Mouse (Mus musculus) MEL (cell line): ENCODE results near the gene Erc2. TPM values are rescaled to one million over a fixed set of nuclear protein-coding genes. Genes with fewer than 3 reads are reported as not detected.

ENCODE experiments used
- DNase-seq: peaks from one replicate; pipeline ENCODE4 v3.0.0; 2011; ENCODE audit warnings: low read depth, low spot score
- H3K27ac ChIP-seq: 2 replicates; pipeline ENCODE4 v1.5.1; 2012; ENCODE audit warnings: low read depth, mild to moderate bottlenecking, control low read depth, low read length, moderate library complexity; ENCODE audit not compliant: control insufficient read depth
- H3K27me3 ChIP-seq, 2 experiments: fragments of 150-350 bp in 1 of 2; sonication (generic) in 1 of 2; 2 replicates each; pipeline ENCODE4 v1.6.1; 2012; ENCODE audit warnings: low read length in 2 of 2, mild to moderate bottlenecking in 2 of 2, improper control_type of control experiment in 1 of 2, moderate library complexity in 1 of 2; ENCODE audit not compliant: insufficient read depth in 2 of 2, control insufficient read depth in 1 of 2
- H3K36me3 ChIP-seq, 2 experiments: 2 replicates each; pipeline ENCODE4 v1.6.1; 2012 to 2014; ENCODE audit warnings: low read length in 2 of 2, improper control_type of control experiment in 1 of 2, inconsistent platforms in 1 of 2, mild to moderate bottlenecking in 1 of 2; ENCODE audit not compliant: insufficient read depth in 2 of 2, control insufficient read depth in 1 of 2
- H3K4me1 ChIP-seq, 2 experiments: fragments of 150-350 bp in 1 of 2; sonication (generic) in 1 of 2; 2 replicates each; pipeline ENCODE4 v1.6.1; 2012; ENCODE audit warnings: low read length in 2 of 2, improper control_type of control experiment in 1 of 2, mild to moderate bottlenecking in 1 of 2; ENCODE audit not compliant: insufficient read depth in 2 of 2, control insufficient read depth in 1 of 2
- H3K4me3 ChIP-seq, 2 experiments: fragments of 150-350 bp in 1 of 2; sonication (generic) in 1 of 2; 2 replicates each; pipeline ENCODE4 v1.5.1; 2012; ENCODE audit warnings: low read depth in 2 of 2, low read length in 2 of 2, mild to moderate bottlenecking in 2 of 2, moderate library complexity in 2 of 2, control low read depth in 1 of 2, improper control_type of control experiment in 1 of 2; ENCODE audit not compliant: control insufficient read depth in 1 of 2, insufficient read depth in 1 of 2
- H3K79me2 ChIP-seq: 2 replicates; pipeline ENCODE4 v1.6.1; 2012; ENCODE audit warnings: mild to moderate bottlenecking, low read length, moderate library complexity; ENCODE audit not compliant: control insufficient read depth, poor library complexity, insufficient read depth
- H3K9ac ChIP-seq: 2 replicates; pipeline ENCODE4 v1.6.1; 2012; ENCODE audit warnings: low read depth, mild to moderate bottlenecking, control low read depth, low read length, moderate library complexity; ENCODE audit not compliant: control insufficient read depth, poor library complexity, severe bottlenecking
- H3K9me3 ChIP-seq: fragments of 150-350 bp; sonication (generic); replicated peaks from 2 replicates; pipeline ENCODE4 v1.6.1; 2012; ENCODE audit warnings: mild to moderate bottlenecking, low read length, improper control_type of control experiment, moderate library complexity; ENCODE audit not compliant: insufficient read depth
- BHLHE40 ChIP-seq: IDR thresholded peaks from 2 replicates; pipeline ENCODE4 v1.6.1; 2012; ENCODE audit warnings: low read depth, mild to moderate bottlenecking, inconsistent platforms, low read length, improper control_type of control experiment, borderline replicate concordance
- CHD1 ChIP-seq: IDR thresholded peaks from 2 replicates; pipeline ENCODE4 v1.6.1; 2012; ENCODE audit warnings: low read depth, mild to moderate bottlenecking, inconsistent platforms, low read length, improper control_type of control experiment
- CHD2 ChIP-seq: IDR thresholded peaks from 2 replicates; pipeline ENCODE4 v1.6.1; 2011; ENCODE audit warnings: low read length, improper control_type of control experiment
- CTCF ChIP-seq, 3 experiments: IDR thresholded peaks in 2 of 3; conservative IDR thresholded peaks in 1 of 3; 2 replicates each; pipeline ENCODE4 v1.5.1; 2011 to 2012; ENCODE audit warnings: low read length in 3 of 3, low read depth in 2 of 3, mild to moderate bottlenecking in 2 of 3, improper control_type of control experiment in 1 of 3, inconsistent platforms in 1 of 3, mixed read lengths in 1 of 3, moderate library complexity in 1 of 3; ENCODE audit not compliant: control insufficient read depth in 1 of 3, insufficient read depth in 1 of 3, poor library complexity in 1 of 3, severe bottlenecking in 1 of 3
- E2F4 ChIP-seq: IDR thresholded peaks from 2 replicates; pipeline ENCODE4 v1.6.1; 2011; ENCODE audit warnings: low read depth, low read length, improper control_type of control experiment, borderline replicate concordance
- ELF1 ChIP-seq: IDR thresholded peaks from 2 replicates; pipeline ENCODE4 v1.6.1; 2014; ENCODE audit warnings: low read depth, mild to moderate bottlenecking, inconsistent platforms, low read length, improper control_type of control experiment, moderate library complexity
- GATA1 ChIP-seq: IDR thresholded peaks from 2 replicates; pipeline ENCODE4 v1.6.1; 2011; ENCODE audit warnings: low read depth, low read length, improper control_type of control experiment
- MAX ChIP-seq: IDR thresholded peaks from 2 replicates; pipeline ENCODE4 v1.6.1; 2011; ENCODE audit warnings: low read length, improper control_type of control experiment
- MAZ ChIP-seq: IDR thresholded peaks from 2 replicates; pipeline ENCODE4 v1.6.1; 2012; ENCODE audit warnings: low read depth, mild to moderate bottlenecking, inconsistent platforms, low read length, improper control_type of control experiment
- MEF2A ChIP-seq: IDR thresholded peaks from 2 replicates; pipeline ENCODE4 v1.6.1; 2014; ENCODE audit warnings: low read depth, mild to moderate bottlenecking, inconsistent platforms, low read length, improper control_type of control experiment; ENCODE audit not compliant: poor library complexity, insufficient replicate concordance, severe bottlenecking; ENCODE audit errors: extremely low read depth
- MXI1 ChIP-seq: IDR thresholded peaks from 2 replicates; pipeline ENCODE4 v1.6.1; 2011; ENCODE audit warnings: mild to moderate bottlenecking, low read depth, low read length, improper control_type of control experiment
- MYC ChIP-seq: IDR thresholded peaks from 2 replicates; pipeline ENCODE4 v1.6.1; 2011; ENCODE audit warnings: low read depth, mild to moderate bottlenecking, low read length, improper control_type of control experiment, moderate library complexity
- NRF1 ChIP-seq: IDR thresholded peaks from 2 replicates; pipeline ENCODE4 v1.6.1; 2014; ENCODE audit warnings: low read depth, mild to moderate bottlenecking, inconsistent platforms, low read length, improper control_type of control experiment, moderate library complexity; ENCODE audit not compliant: poor library complexity, insufficient read depth, severe bottlenecking
- POLR2A ChIP-seq, 2 experiments: IDR thresholded peaks; 2 replicates each; pipeline ENCODE4 v1.6.1; 2011 to 2012; ENCODE audit warnings: low read length in 2 of 2, mild to moderate bottlenecking in 2 of 2, control low read depth in 1 of 2, improper control_type of control experiment in 1 of 2, low read depth in 1 of 2, moderate library complexity in 1 of 2; ENCODE audit not compliant: control insufficient read depth in 1 of 2, insufficient read depth in 1 of 2, poor library complexity in 1 of 2
- POLR2AphosphoS2 ChIP-seq: IDR thresholded peaks from 2 replicates; pipeline ENCODE4 v1.6.1; 2011; ENCODE audit warnings: low read length, improper control_type of control experiment
- RCOR1 ChIP-seq: IDR thresholded peaks from 2 replicates; pipeline ENCODE4 v1.6.1; 2012; ENCODE audit warnings: low read depth, mild to moderate bottlenecking, inconsistent platforms, low read length, improper control_type of control experiment
- SMC3 ChIP-seq: IDR thresholded peaks from 2 replicates; pipeline ENCODE4 v1.6.1; 2011; ENCODE audit warnings: low read depth, low read length, improper control_type of control experiment
- TBP ChIP-seq: IDR thresholded peaks from 2 replicates; pipeline ENCODE4 v1.8.0; 2011; ENCODE audit warnings: low read depth, low read length, improper control_type of control experiment
- TCF12 ChIP-seq: IDR thresholded peaks from 2 replicates; pipeline ENCODE4 v1.6.1; 2014; ENCODE audit warnings: low read depth, mild to moderate bottlenecking, inconsistent platforms, low read length, improper control_type of control experiment, moderate library complexity
- USF2 ChIP-seq, 2 experiments: IDR thresholded peaks; 2 replicates each; pipeline ENCODE4 v1.6.1; 2011 to 2012; ENCODE audit warnings: improper control_type of control experiment in 2 of 2, low read length in 2 of 2, borderline replicate concordance in 1 of 2, inconsistent platforms in 1 of 2, low read depth in 1 of 2, mild to moderate bottlenecking in 1 of 2; ENCODE audit not compliant: insufficient read depth in 1 of 2
- ZKSCAN1 ChIP-seq: IDR thresholded peaks from 2 replicates; pipeline ENCODE4 v1.6.1; 2012; ENCODE audit warnings: low read depth, mild to moderate bottlenecking, inconsistent platforms, low read length, improper control_type of control experiment, moderate library complexity
- ZMIZ1 ChIP-seq: IDR thresholded peaks from 2 replicates; pipeline ENCODE4 v1.6.1; 2012; ENCODE audit warnings: low read depth, mild to moderate bottlenecking, inconsistent platforms, low read length, improper control_type of control experiment, moderate library complexity
- ZNF384 ChIP-seq: IDR thresholded peaks from 2 replicates; pipeline ENCODE4 v1.6.1; 2012; ENCODE audit warnings: low read depth, mild to moderate bottlenecking, inconsistent platforms, low read length, improper control_type of control experiment
- polyA plus RNA-seq, 2 experiments: library from polyadenylated mRNA; stranded (reverse) in 1 of 2; unstranded in 1 of 2; fragments of >175 nt in 1 of 2; fragments of >200 nt in 1 of 2; gene quantifications; 2 replicates each; pipeline versions ENCODE4 v1.2.1 to v1.2.4; 2012; ENCODE audit warnings: low replicate concordance in 2 of 2, low read depth in 1 of 2; ENCODE audit not compliant: insufficient read length in 2 of 2, insufficient read depth in 1 of 2, missing spikeins in 1 of 2
- total RNA-seq: library from RNA; depleted of rRNA; stranded (reverse); fragments of 300-350 nt; gene quantifications from 2 replicates; pipeline ENCODE4 v1.2.3, GENCODE M21; 2012

Erc2 gene
- total and polyA plus RNA-seq, 3 experiments: not detected

DNA sequence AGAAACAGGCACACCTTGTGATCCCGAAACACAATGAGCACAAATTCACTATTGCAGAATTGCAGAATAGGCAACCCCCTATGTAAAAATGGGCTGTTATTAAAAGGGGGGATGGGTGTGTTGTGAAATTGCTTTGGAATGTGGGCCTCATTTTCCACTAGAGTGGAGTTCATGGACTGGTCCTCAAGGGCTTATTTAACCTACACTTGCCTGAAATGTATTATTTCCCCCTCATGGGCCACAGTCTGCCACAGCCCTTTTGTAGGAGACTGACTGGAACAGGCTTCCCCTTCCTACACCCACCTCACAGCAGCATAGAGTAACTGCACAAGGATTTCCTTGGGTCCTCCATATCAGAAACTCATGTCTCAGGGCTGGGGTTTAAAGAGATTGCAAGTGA, 726.9 kb downstream of the Erc2 start:
- H3K4me1 ChIP-seq: no peaks in the 10 kb centered on the region
- no peak overlapping the region for H3K4me3 ChIP-seq
- no peaks in the 10 kb centered on the region for H3K36me3 ChIP-seq
- no peak for DNase-seq
- H3K79me2 ChIP-seq: no peaks in the 10 kb centered on the region
- no peaks in the 10 kb centered on the region for H3K9me3 ChIP-seq
- no peaks in the 10 kb centered on the region for H3K27me3 ChIP-seq
- no peak overlapping the region for H3K9ac ChIP-seq
- no peak for TF ChIP-seq MEF2A
- TF ChIP-seq MYC: no peak
- no peak for TF ChIP-seq SMC3
- TF ChIP-seq POLR2A (IDR thresholded peaks at IDR 0.05; ENCODE audit: control insufficient read depth in 1 of 2, insufficient read depth in 1 of 2, low read depth in 1 of 2, low read length in 2 of 2, poor library complexity in 1 of 2): no peak
- TF ChIP-seq MAZ: no peak
- TF ChIP-seq ZKSCAN1: no peak
- TF ChIP-seq ZMIZ1: no peak
- TF ChIP-seq MAX: no peak
- TF ChIP-seq BHLHE40: no peak
- no peak for TF ChIP-seq ELF1
- no peak for TF ChIP-seq TBP
- TF ChIP-seq CTCF (IDR thresholded peaks at IDR 0.05 in 2 of 3, conservative IDR thresholded peaks at IDR 0.05 in 1 of 3; ENCODE audit: control insufficient read depth in 1 of 3, insufficient read depth in 1 of 3, low read depth in 2 of 3, low read length in 3 of 3, poor library complexity in 1 of 3, severe bottlenecking in 1 of 3): no peak
- TF ChIP-seq CHD1: no peak
- TF ChIP-seq TCF12: no peak
- no peak for TF ChIP-seq USF2 (IDR thresholded peaks at IDR 0.05; ENCODE audit: borderline replicate concordance in 1 of 2, insufficient read depth in 1 of 2, low read depth in 1 of 2, low read length in 2 of 2)
- no peak for TF ChIP-seq RCOR1
- no peak for TF ChIP-seq NRF1
- no peak for TF ChIP-seq CHD2
- TF ChIP-seq MXI1: no peak
- no peak overlapping the region for H3K27ac ChIP-seq

- H3K27me3 ChIP-seq: no peaks in the 10 kb centered on the region
- no peak overlapping the region for H3K4me3 ChIP-seq
Observed at GRCm38 (mm10) chr14:28356031-28356430, 733.8 kb downstream of the Erc2 start.

More at GRCm38 (mm10) chr14:28356031-28356430, 733.8 kb downstream of the Erc2 start:
- Histone ChIP-seq H3K4me1 (no peaks in the 10 kb centered on the region), H3K9me3 (no peaks in the 10 kb centered on the region), H3K36me3 (no peaks in the 10 kb centered on the region), H3K79me2 (no peaks in the 10 kb centered on the region), H3K9ac (no peak overlapping the region), H3K27ac (no peak overlapping the region)
- DNase-seq: no peak
- TF ChIP-seq TCF12 (no peak), MYC (no peak), POLR2AphosphoS2 (no peak), GATA1 (no peak), RCOR1 (no peak), MAZ (no peak), E2F4 (no peak), ZNF384 (no peak)
